Mouse (Mus musculus): Measurements from ENCODE around the gene Fam114a2.
A peak's percentile ranks its signal among the peaks of the same experiment; 100 is the strongest.

- TF ChIP-seq POLR2A (IDR thresholded peaks at IDR 0.05; ENCODE audit: low read depth, low read length): no peak
- peak; percentile 59 for TF ChIP-seq CTCF (conservative IDR thresholded peaks at IDR 0.05; ENCODE audit: insufficient read depth, insufficient read length, low read depth, low read length)
Measured at GRCm38 (mm10) chr11:57475119-57475518, 43.3 kb downstream of the Fam114a2 start.

Measured in kidney, adult 2 months (tissue).